29 mouse cellular contexts compared by ENCODE assay signal in genomic region chr9:32694111-32694824, GRCm38 (mm10). TPM values are rescaled to one million over a fixed set of nuclear protein-coding genes. Genes with fewer than 3 reads are reported as not detected.
DNase-seq lines count a peak whose midpoint lies in the region; ATAC-seq and TF ChIP-seq lines count a peak whose summit lies in the region.
"Had no signal": no experiment of that assay in that cellular context is flagged by ENCODE, and none has a peak within 500 bp of the region (broad histone marks: within the 10 kb centered on the region; RNA-seq: fewer than 3 reads in every experiment).

No protein-coding gene starts in this region.

- TF ChIP-seq CTCF in liver, postnatal 0 days (IDR thresholded peaks at IDR 0.05; ENCODE audit: low read depth), result no peak

- no peak overlapping the region for H3ac ChIP-seq in myocyte (ENCODE audit: control insufficient read depth, insufficient read length)

- ATAC-seq in forebrain, embryonic 11.5 days (replicated peaks; ENCODE audit: low FRiP score), result no peak
- no peak for ATAC-seq in forebrain, embryonic 15.5 days (replicated peaks)
- ATAC-seq in heart, embryonic 13.5 days (ENCODE audit: extremely low read depth, insufficient number of reproducible peaks, low FRiP score, low TSS enrichment), result no peak
- ATAC-seq in liver, postnatal 0 days, result no peak
- ATAC-seq in liver, embryonic 11.5 days (replicated peaks; ENCODE audit: low FRiP score), result no peak
- ATAC-seq: forebrain, embryonic 16.5 days; inflammation-experienced regulatory T-cells, adult 6 months; midbrain, embryonic 13.5 days had no signal

- H3K27me3 ChIP-seq in forebrain, embryonic 11.5 days (ENCODE audit: control insufficient read depth, insufficient read depth, low read length), result peaks cover 93% of the 10 kb centered on the region
- peaks cover 78% of the 10 kb centered on the region for H3K27me3 ChIP-seq in forebrain, embryonic 15.5 days
- no peaks in the 10 kb centered on the region; the same call in 1 of the 2 replicates for H3K27me3 ChIP-seq in heart, embryonic 13.5 days (replicated peaks)
- peaks cover 9% of the 10 kb centered on the region; the same call in 1 of the 2 replicates for H3K27me3 ChIP-seq in liver, postnatal 0 days (ENCODE audit: insufficient read depth, low read length)
- no peaks in the 10 kb centered on the region; the same call in 1 of the 2 replicates for H3K27me3 ChIP-seq in liver, embryonic 11.5 days (replicated peaks; ENCODE audit: control insufficient read depth, insufficient read depth, low read length)
- H3K27me3 ChIP-seq in myocyte (ENCODE audit: control insufficient read depth, insufficient read depth, insufficient read length), result no peaks in the 10 kb centered on the region
- H3K27me3 ChIP-seq: CH12.LX; stomach, embryonic 15.5 days had no signal

- no peak overlapping the region for H3K9ac ChIP-seq in forebrain, embryonic 11.5 days (ENCODE audit: low read length)
- H3K9ac ChIP-seq in forebrain, embryonic 15.5 days (replicated peaks), result no peak overlapping the region
- no peak overlapping the region for H3K9ac ChIP-seq in heart, embryonic 13.5 days
- H3K9ac ChIP-seq in liver, postnatal 0 days (replicated peaks), result no peak overlapping the region
- no peak overlapping the region for H3K9ac ChIP-seq in liver, embryonic 11.5 days (ENCODE audit: low read depth, low read length)
- H3K9ac ChIP-seq: hindbrain, embryonic 14.5 days; liver, embryonic 13.5 days; midbrain, embryonic 13.5 days; stomach, embryonic 15.5 days had no signal

- TF ChIP-seq EP300 in liver, postnatal 0 days (IDR thresholded peaks at IDR 0.05; ENCODE audit: low read depth), result no peak

- no peaks in the 10 kb centered on the region for H3K36me3 ChIP-seq in forebrain, embryonic 11.5 days (ENCODE audit: control insufficient read depth, insufficient read depth, low read length)
- H3K36me3 ChIP-seq in forebrain, embryonic 15.5 days, result no peaks in the 10 kb centered on the region
- H3K36me3 ChIP-seq in heart, embryonic 13.5 days, result no peaks in the 10 kb centered on the region
- no peaks in the 10 kb centered on the region for H3K36me3 ChIP-seq in liver, postnatal 0 days (replicated peaks; ENCODE audit: insufficient read depth, low read length)
- H3K36me3 ChIP-seq in liver, embryonic 11.5 days (ENCODE audit: control insufficient read depth, insufficient read depth, low read length), result no peaks in the 10 kb centered on the region
- H3K36me3 ChIP-seq in myocyte (ENCODE audit: control insufficient read depth, insufficient read depth), result no peaks in the 10 kb centered on the region
- H3K36me3 ChIP-seq: liver, embryonic 13.5 days; midbrain, embryonic 13.5 days; stomach, embryonic 15.5 days had no signal

- no peak overlapping the region for H3K4me3 ChIP-seq in forebrain, embryonic 11.5 days (ENCODE audit: low read depth, low read length)
- no peak overlapping the region for H3K4me3 ChIP-seq in forebrain, embryonic 15.5 days
- no peak overlapping the region for H3K4me3 ChIP-seq in heart, embryonic 13.5 days
- no peak overlapping the region for H3K4me3 ChIP-seq in liver, postnatal 0 days (ENCODE audit: low read depth, low read length)
- H3K4me3 ChIP-seq in liver, embryonic 11.5 days (ENCODE audit: low read depth, low read length), result no peak overlapping the region
- no peak overlapping the region for H3K4me3 ChIP-seq in myocyte
- H3K4me3 ChIP-seq: midbrain, embryonic 13.5 days; stomach, embryonic 15.5 days had no signal

- no peak overlapping the region for H3K27ac ChIP-seq in forebrain, embryonic 11.5 days (ENCODE audit: low read depth, low read length)
- no peak overlapping the region for H3K27ac ChIP-seq in forebrain, embryonic 15.5 days (replicated peaks)
- H3K27ac ChIP-seq in heart, embryonic 13.5 days (replicated peaks), result no peak overlapping the region
- no peak overlapping the region for H3K27ac ChIP-seq in liver, postnatal 0 days (ENCODE audit: low read depth)
- H3K27ac ChIP-seq in liver, embryonic 11.5 days (ENCODE audit: low read depth, low read length), result no peak overlapping the region
- H3K27ac ChIP-seq: hindbrain, embryonic 14.5 days; liver, embryonic 13.5 days; macrophage; midbrain, embryonic 13.5 days; stomach, embryonic 15.5 days had no signal

- H3K4me1 ChIP-seq in forebrain, embryonic 11.5 days (replicated peaks; ENCODE audit: control insufficient read depth, insufficient read depth, low read length), result peaks cover 5% of the 10 kb centered on the region; the same call in 1 of the 2 replicates
- H3K4me1 ChIP-seq in forebrain, embryonic 15.5 days, result peaks cover 32% of the 10 kb centered on the region
- peaks cover 32% of the 10 kb centered on the region for H3K4me1 ChIP-seq in heart, embryonic 13.5 days
- H3K4me1 ChIP-seq in liver, postnatal 0 days (ENCODE audit: insufficient read depth), result peaks cover 5% of the 10 kb centered on the region; the same call in 1 of the 2 replicates
- H3K4me1 ChIP-seq in liver, embryonic 11.5 days (replicated peaks; ENCODE audit: control insufficient read depth, insufficient read depth, low read length), result no peaks in the 10 kb centered on the region; the same call in 1 of the 2 replicates

- H3K4me2 ChIP-seq in forebrain, embryonic 11.5 days (ENCODE audit: low read depth, low read length, severe bottlenecking), result no peak overlapping the region
- no peak overlapping the region for H3K4me2 ChIP-seq in forebrain, embryonic 15.5 days (replicated peaks)
- H3K4me2 ChIP-seq in heart, embryonic 13.5 days, result 0 out of 2 replicates have a peak overlapping the region, but pooled peaks have one; percentile 97
- peak overlapping the region; percentile 90; the same call in 1 of the 2 replicates for H3K4me2 ChIP-seq in liver, postnatal 0 days (ENCODE audit: low read depth, low read length)
- no peak overlapping the region for H3K4me2 ChIP-seq in liver, embryonic 11.5 days
- H3K4me2 ChIP-seq in myocyte (ENCODE audit: low read depth), result no peak overlapping the region

- peak; percentile 36 for DNase-seq in forebrain, embryonic 11.5 days (ENCODE audit: low spot score)
- DNase-seq in heart, adult 9 months (ENCODE audit: low spot score in 2 of 2), result no peak
- DNase-seq in liver, postnatal 0 days, result no peak
- no peak for DNase-seq in liver, embryonic 11.5 days (ENCODE audit: low spot score)
- no peak for DNase-seq in kidney, postnatal 25 days
- DNase-seq: adrenal gland, adult 8-10 months; cerebellum, adult 11 months; cerebellum, adult 9-10 months; cerebellum, postnatal 36 days; kidney, adult 2 months; kidney, postnatal 4 days; layer of hippocampus, postnatal 36 days; left cerebral cortex, postnatal 4 days; liver, embryonic 13.5 days; lung, adult 2 months; lung, postnatal 10 days; right cerebral cortex, postnatal 25 days; thymus, adult 18-20 months; thymus, postnatal 4 days had no signal

- peaks cover 29% of the 10 kb centered on the region for H3K79me2 ChIP-seq in myocyte (ENCODE audit: control insufficient read depth, insufficient read depth)

- WGBS in forebrain, embryonic 11.5 days, result 69% methylated on average over 12 of the region's 12 CpGs
- WGBS in forebrain, embryonic 15.5 days, result 68% methylated on average over 12 of the region's 12 CpGs
- 72% methylated on average over 12 of the region's 12 CpGs for WGBS in heart, embryonic 13.5 days
- WGBS in liver, postnatal 0 days (ENCODE audit: insufficient replicate concordance), result 60% methylated on average over 12 of the region's 12 CpGs
- 77% methylated on average over 12 of the region's 12 CpGs for WGBS in liver, embryonic 11.5 days

- H3K9me3 ChIP-seq in forebrain, embryonic 11.5 days (ENCODE audit: control insufficient read depth, low read length), result no peaks in the 10 kb centered on the region
- H3K9me3 ChIP-seq in forebrain, embryonic 15.5 days, result no peaks in the 10 kb centered on the region
- H3K9me3 ChIP-seq in heart, embryonic 13.5 days, result no peaks in the 10 kb centered on the region
- H3K9me3 ChIP-seq in liver, postnatal 0 days (ENCODE audit: low read length), result no peaks in the 10 kb centered on the region
- no peaks in the 10 kb centered on the region for H3K9me3 ChIP-seq in liver, embryonic 11.5 days (ENCODE audit: control insufficient read depth, low read length)
- H3K9me3 ChIP-seq: liver, embryonic 13.5 days; midbrain, embryonic 13.5 days; stomach, embryonic 15.5 days had no signal

- TF ChIP-seq POLR2A in myocyte (IDR thresholded peaks at IDR 0.05; ENCODE audit: insufficient read length, low read depth), result no peak

TF ChIP-seq in myocyte, 11 proteins besides CTCF, POLR2A, EP300 and RAD21:
- TF ChIP-seq USF1 (IDR thresholded peaks at IDR 0.05; ENCODE audit: low read depth), result no peak
- peak; percentile 84 for TF ChIP-seq CEBPB (IDR thresholded peaks at IDR 0.05; ENCODE audit: insufficient read depth, poor library complexity, severe bottlenecking)
TF ChIP-seq in myocyte: peak in this region for 1.

RNA-seq across cellular contexts. Expression of gene Ets1, which starts 58.2 kb away (rescaled TPM):
- polyA plus RNA-seq in forebrain, embryonic 11.5 days (2014; fragmentation: Nextera tagmentation; extraction: Ambion mirVana), result 18.4 and 22.6 TPM in 2 replicates
- polyA plus RNA-seq in forebrain, embryonic 15.5 days (2015; fragmentation: Nextera tagmentation; extraction: Ambion mirVana), result 18.9 and 20.3 TPM in 2 replicates
- polyA plus RNA-seq in heart, embryonic 13.5 days (2015; fragmentation: Nextera tagmentation; extraction: Ambion mirVana), result 46.9 and 48.3 TPM in 2 replicates
- polyA plus RNA-seq in liver, postnatal 0 days (2015; fragmentation: Nextera tagmentation; extraction: Ambion mirVana), result 14.6 and 18.1 TPM in 2 replicates
- 31.4 and 35.8 TPM in 2 replicates for polyA plus RNA-seq in liver, embryonic 11.5 days (2014; fragmentation: Nextera tagmentation; extraction: Ambion mirVana)
- 5.4 TPM for polyA plus RNA-seq in myocyte (2012; fragmentation: generic; extraction: Trizol)

Comparison
In these comparisons a context has a peak if more than half of its experiments do, and no peak if none do; other contexts are left out.
1. H3K4me2 ChIP-seq: peak in heart, embryonic 13.5 days (single experiment) and liver, postnatal 0 days (single experiment); none in forebrain, embryonic 11.5 days (single experiment), forebrain, embryonic 15.5 days (single experiment), liver, embryonic 11.5 days (single experiment) and myocyte (single experiment).